Mouse (Mus musculus): Measurements from ENCODE around the gene Ralgps1.

DNA sequence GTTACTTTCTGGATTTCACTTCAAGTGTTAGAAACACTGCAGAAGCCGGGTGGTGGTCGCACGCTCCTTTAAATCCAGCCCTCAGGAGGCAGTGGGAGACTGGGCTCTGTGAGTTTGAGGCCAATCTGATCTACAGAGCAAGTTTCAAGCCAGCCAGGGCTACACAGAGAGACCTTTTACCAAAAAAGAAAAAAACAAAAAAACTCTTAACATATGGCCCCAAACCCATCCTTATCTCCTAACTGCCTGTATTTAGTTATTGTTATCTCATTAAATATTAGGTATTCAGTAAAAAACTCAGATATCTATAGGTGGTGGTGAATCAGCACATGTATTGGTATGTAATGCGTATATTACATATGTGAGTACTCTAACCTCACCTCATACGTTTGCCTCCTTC lies 31.4 kb upstream of the Ralgps1 start:
- TF ChIP-seq POLR2A (IDR thresholded peaks at IDR 0.05; ENCODE audit: insufficient read depth, low read depth, low read length) (no peak), CTCF (IDR thresholded peaks at IDR 0.05; ENCODE audit: insufficient read depth, low read depth, low read length) (no peak)
